Mouse (Mus musculus) heart, adult 2 months (tissue): ENCODE data around the gene Mob1b.

Source experiments
- CTCF ChIP-seq: fragments of 200-600 bp; IDR thresholded peaks from 2 replicates; pipeline ENCODE4 v1.8.1; 2022; ENCODE audit warnings: antibody characterized with exemption, mild to moderate bottlenecking, moderate library complexity
- EP300 ChIP-seq: fragments of 200-500 bp; IDR thresholded peaks from 2 replicates; pipeline ENCODE4 v1.6.1; 2011; ENCODE audit warnings: low read depth, low read length, control low read depth; ENCODE audit not compliant: insufficient read depth
- POLR2A ChIP-seq: fragments of 200-500 bp; IDR thresholded peaks from 2 replicates; pipeline ENCODE4 v1.6.1; 2011; ENCODE audit warnings: mild to moderate bottlenecking, low read depth, low read length, control low read depth; ENCODE audit not compliant: insufficient read depth

- TF ChIP-seq POLR2A (no peak), EP300 (no peak), CTCF (no peak)
These were observed 76.5 kb downstream of the Mob1b start for GRCm38 (mm10) chr5:88797121-88797520.
